Mouse (Mus musculus) heart, embryonic 13.5 days (tissue): ENCODE measurements at regions not wholly inside any gene's neighbourhood (a gene's known extent, or its start where the extent isn't known, plus 50 kb on each side); places are given as distances from the start of the nearest gene placed in this dataset.

Experiments used
- ATAC-seq: fragments of 200-750 bp; cut with Nextera tagmentation; 2 replicates; pipeline ENCODE4 v1.8.0; 2017; ENCODE audit warnings: moderate TSS enrichment; ENCODE audit not compliant: insufficient number of reproducible peaks, low FRiP score, low TSS enrichment; ENCODE audit errors: extremely low read depth
- H3K27ac ChIP-seq: fragments of 300-500 bp; sonication (generic); replicated peaks from 2 replicates; pipeline ENCODE4 v1.5.1; 2015; ENCODE audit warnings: moderate library complexity, mild to moderate bottlenecking, inconsistent platforms
- H3K27me3 ChIP-seq: fragments of 300-500 bp; sonication (generic); replicated peaks from 2 replicates; pipeline ENCODE4 v1.6.1; 2015; ENCODE audit warnings: mild to moderate bottlenecking, inconsistent platforms
- H3K36me3 ChIP-seq: fragments of 300-500 bp; sonication (generic); 2 replicates; pipeline ENCODE4 v1.6.1; 2015; ENCODE audit warnings: mild to moderate bottlenecking, inconsistent platforms
- H3K4me1 ChIP-seq: fragments of 300-500 bp; sonication (generic); 2 replicates; pipeline ENCODE4 v1.6.1; 2015; ENCODE audit warnings: inconsistent platforms
- H3K4me2 ChIP-seq: fragments of 300-500 bp; sonication (generic); 2 replicates; pipeline ENCODE4 v1.6.1; 2015; ENCODE audit warnings: inconsistent platforms, mild to moderate bottlenecking, moderate library complexity
- H3K4me3 ChIP-seq: fragments of 300-500 bp; sonication (generic); 2 replicates; pipeline ENCODE4 v1.5.1; 2015; ENCODE audit warnings: moderate library complexity, mild to moderate bottlenecking, inconsistent platforms
- H3K9ac ChIP-seq: fragments of 300-500 bp; sonication (generic); 2 replicates; pipeline ENCODE4 v1.6.1; 2015; ENCODE audit warnings: inconsistent platforms, mild to moderate bottlenecking, moderate library complexity
- H3K9me3 ChIP-seq: fragments of 300-500 bp; sonication (generic); 2 replicates; pipeline ENCODE4 v1.6.1; 2016; ENCODE audit warnings: inconsistent platforms
- WGBS: fragments of 180-500 bp; shearing (Covaris S2); methylation state at CpG from one replicate; pipeline ENCODE4 v1.1.7; 2015; ENCODE audit warnings: mixed read lengths; 5-methylcytosine and 5-hydroxymethylcytosine counted together

GRCm38 (mm10) chr14:79716704-79717103, 54.4 kb downstream of the Pcdh8 start:
- Histone ChIP-seq H3K27ac (no peak overlapping the region), H3K36me3 (no peaks in the 10 kb centered on the region), H3K4me3 (no peak overlapping the region), H3K27me3 (no peaks in the 10 kb centered on the region), H3K9ac (no peak overlapping the region), H3K4me2 (no peak overlapping the region), H3K4me1 (peaks cover 16% of the 10 kb centered on the region), H3K9me3 (no peaks in the 10 kb centered on the region)
- WGBS = 69% methylated on average over 8 of the region's 8 CpGs
- ATAC-seq = no peak

- ATAC-seq = no peak; the same call in 1 of the 2 replicates
- H3K4me3 ChIP-seq = no peak overlapping the region
- H3K4me1 ChIP-seq = peaks cover 17% of the 10 kb centered on the region
- no peaks in the 10 kb centered on the region for H3K27me3 ChIP-seq
- peak overlapping the region; percentile 91 for H3K27ac ChIP-seq
- H3K9ac ChIP-seq = no peak overlapping the region
- H3K4me2 ChIP-seq = peak overlapping the region; percentile 42
- WGBS = 39% methylated on average over 6 of the region's 6 CpGs
- H3K36me3 ChIP-seq = no peaks in the 10 kb centered on the region
- no peaks in the 10 kb centered on the region for H3K9me3 ChIP-seq
Observed at GRCm38 (mm10) chr14:79712550-79713262, 50.7 kb upstream of the Cnmd start.
